Mouse (Mus musculus) forebrain, embryonic 14.5 days (tissue): ENCODE data around the gene Calu. TPM values are rescaled to one million over a fixed set of nuclear protein-coding genes. Genes with fewer than 3 reads are reported as not detected.
"Not testable (repeated sequence)": the region's sequence is repeated elsewhere in the genome, so short reads cannot be mapped to it uniquely, and the experiment has no call there.

ENCODE experiments used
- ATAC-seq: fragments of 200-750 bp; cut with Nextera tagmentation; 2 replicates; pipeline ENCODE4 v1.8.0; 2017; ENCODE audit warnings: mild to moderate bottlenecking, moderate library complexity
- DNase-seq: peaks from one replicate; pipeline ENCODE4 v3.0.0-alpha.2; 2015; ENCODE audit warnings: low spot score
- H3K27ac ChIP-seq: fragments of 300-500 bp; sonication (generic); 2 replicates; pipeline ENCODE4 v1.5.1; 2014; ENCODE audit warnings: low read depth, mild to moderate bottlenecking, control low read depth, low read length, moderate library complexity
- H3K27me3 ChIP-seq: fragments of 300-500 bp; sonication (generic); replicated peaks from 2 replicates; pipeline ENCODE4 v1.6.1; 2014; ENCODE audit warnings: low read length, control low read depth, mixed read lengths; ENCODE audit not compliant: control insufficient read depth, insufficient read depth
- H3K36me3 ChIP-seq: fragments of 300-500 bp; sonication (generic); 2 replicates; pipeline ENCODE4 v1.6.1; 2014; ENCODE audit warnings: low read length, control low read depth; ENCODE audit not compliant: control insufficient read depth, insufficient read depth
- H3K4me1 ChIP-seq: fragments of 300-500 bp; sonication (generic); 2 replicates; pipeline ENCODE4 v1.6.1; 2014; ENCODE audit warnings: antibody characterized with exemption, low read length, control low read depth; ENCODE audit not compliant: control insufficient read depth, insufficient read depth
- H3K4me2 ChIP-seq: fragments of 300-500 bp; sonication (generic); 2 replicates; pipeline ENCODE4 v1.6.1; 2014; ENCODE audit warnings: mild to moderate bottlenecking, control low read depth, low read length
- H3K4me3 ChIP-seq: fragments of 300-500 bp; sonication (generic); 2 replicates; pipeline ENCODE4 v1.5.1; 2014; ENCODE audit warnings: low read depth, low read length, control low read depth
- H3K9ac ChIP-seq: fragments of 300-500 bp; sonication (generic); 2 replicates; pipeline ENCODE4 v1.6.1; 2014; ENCODE audit warnings: mild to moderate bottlenecking, low read length, control low read depth, moderate library complexity
- H3K9me3 ChIP-seq: fragments of 300-500 bp; sonication (generic); replicated peaks from 2 replicates; pipeline ENCODE4 v1.6.1; 2016; ENCODE audit warnings: low read length, control low read depth, mixed read lengths; ENCODE audit not compliant: control insufficient read depth
- WGBS: fragments of 180-500 bp; shearing (Covaris S2); extraction: QIAGEN DNeasy Blood & Tissue Kit; methylation state at CpG from one replicate; pipeline ENCODE4 v1.1.7; 2014; 5-methylcytosine and 5-hydroxymethylcytosine counted together
- polyA plus RNA-seq: library from polyadenylated mRNA; unstranded; fragments of >200 nt; fragmentation: Nextera tagmentation; extraction: Ambion mirVana; gene quantifications from 2 replicates; pipeline ENCODE4 v1.2.1, GENCODE M21; 2014

Gene Calu
- polyA plus RNA-seq, 1 experiment from 2014 or later = 196 TPM

- no peak for ATAC-seq
- WGBS = 62% methylated on average over 3 of the region's 5 CpGs
- H3K9ac ChIP-seq = no peak within 1 kb of the TSS
- H3K4me2 ChIP-seq = no peak within 1 kb of the TSS
- H3K27ac ChIP-seq = no peak within 1 kb of the TSS
- H3K27me3 ChIP-seq = no peaks in the 10 kb centered on the region
- no peaks in the 10 kb centered on the region for H3K36me3 ChIP-seq
- peak; percentile 3 for DNase-seq
- H3K9me3 ChIP-seq = no peaks in the 10 kb centered on the region
- H3K4me1 ChIP-seq = no peaks in the 10 kb centered on the region
- H3K4me3 ChIP-seq = no peak within 1 kb of the TSS
Observed at GRCm38 (mm10) chr6:29318879-29319278, 29.0 kb upstream of the Calu start, which contains the start of gene Fam71f1. Gene Fam71f1, plus strand, starts transcription at chr6:29319140.

GRCm38 (mm10) chr6:29321586-29321985, 26.3 kb upstream of the Calu start:
- Histone ChIP-seq H3K36me3 (no peaks in the 10 kb centered on the region), H3K4me2 (no peak overlapping the region), H3K27ac (no peak overlapping the region), H3K9ac (no peak overlapping the region), H3K4me1 (no peaks in the 10 kb centered on the region), H3K9me3 (no peaks in the 10 kb centered on the region), H3K4me3 (no peak overlapping the region), H3K27me3 (no peaks in the 10 kb centered on the region)
- DNase-seq (no peak), ATAC-seq (no peak)
- WGBS = 80% methylated on average over 6 of the region's 6 CpGs

GRCm38 (mm10) chr6:29322147-29322546, 25.7 kb upstream of the Calu start:
- ATAC-seq (no peak), DNase-seq (no peak)
- no peak overlapping the region for H3K4me2 ChIP-seq
- 91% methylated on average over 7 of the region's 7 CpGs for WGBS
- no peaks in the 10 kb centered on the region for H3K4me1 ChIP-seq
- H3K36me3 ChIP-seq = no peaks in the 10 kb centered on the region
- H3K27ac ChIP-seq = no peak overlapping the region
- no peaks in the 10 kb centered on the region for H3K27me3 ChIP-seq
- no peak overlapping the region for H3K9ac ChIP-seq
- H3K9me3 ChIP-seq = no peaks in the 10 kb centered on the region
- H3K4me3 ChIP-seq = no peak overlapping the region

GRCm38 (mm10) chr6:29322735-29323134, 25.1 kb upstream of the Calu start:
- no peaks in the 10 kb centered on the region for H3K27me3 ChIP-seq
- DNase-seq (no peak), ATAC-seq (no peak)
- no peak overlapping the region for H3K4me2 ChIP-seq
- no peak overlapping the region for H3K4me3 ChIP-seq
- H3K27ac ChIP-seq = no peak overlapping the region
- no peaks in the 10 kb centered on the region for H3K36me3 ChIP-seq
- WGBS = 88% methylated on average over 4 of the region's 4 CpGs
- no peaks in the 10 kb centered on the region for H3K4me1 ChIP-seq
- H3K9ac ChIP-seq = no peak overlapping the region
- no peaks in the 10 kb centered on the region for H3K9me3 ChIP-seq

GRCm38 (mm10) chr6:29326961-29327360, 20.9 kb upstream of the Calu start:
- 90% methylated on average over 9 of the region's 9 CpGs for WGBS
- no peak for DNase-seq
- no peaks in the 10 kb centered on the region for H3K36me3 ChIP-seq

GRCm38 (mm10) chr6:29329514-29329913, 18.4 kb upstream of the Calu start:
- Histone ChIP-seq H3K36me3 (no peaks in the 10 kb centered on the region), H3K9me3 (no peaks in the 10 kb centered on the region), H3K9ac (no peak overlapping the region), H3K27ac (no peak overlapping the region), H3K4me2 (no peak overlapping the region), H3K4me1 (no peaks in the 10 kb centered on the region), H3K4me3 (no peak overlapping the region), H3K27me3 (no peaks in the 10 kb centered on the region)
- no peak for DNase-seq
- no peak for ATAC-seq
- WGBS = 71% methylated on average over 4 of the region's 4 CpGs

More at GRCm38 (mm10) chr6:29326961-29327360, 20.9 kb upstream of the Calu start:
- no peaks in the 10 kb centered on the region for H3K9me3 ChIP-seq
- no peaks in the 10 kb centered on the region for H3K4me1 ChIP-seq
- no peak overlapping the region for H3K4me3 ChIP-seq
- ATAC-seq = no peak
- H3K9ac ChIP-seq = no peak overlapping the region
- H3K27ac ChIP-seq = no peak overlapping the region
- no peaks in the 10 kb centered on the region for H3K27me3 ChIP-seq
- H3K4me2 ChIP-seq = no peak overlapping the region

GRCm38 (mm10) chr6:29346512-29346911, 1.4 kb upstream of the Calu start:
- H3K36me3 ChIP-seq, H3K4me2 ChIP-seq, H3K9ac ChIP-seq, H3K27ac ChIP-seq, H3K4me1 ChIP-seq, H3K27me3 ChIP-seq, DNase-seq, ATAC-seq, H3K4me3 ChIP-seq, H3K9me3 ChIP-seq: not testable (repeated sequence)
- 98% methylated on average over 2 of the region's 2 CpGs for WGBS

GRCm38 (mm10) chr6:29347189-29347588, 680 bp upstream of the Calu start:
- Histone ChIP-seq H3K27me3 (no peaks in the 10 kb centered on the region), H3K9ac (peak overlapping the region; percentile 80), H3K4me1 (peaks cover 9% of the 10 kb centered on the region), H3K4me2 (peak overlapping the region; percentile 84), H3K9me3 (no peaks in the 10 kb centered on the region), H3K4me3 (peak overlapping the region; percentile 82), H3K27ac (peak overlapping the region; percentile 85), H3K36me3 (no peaks in the 10 kb centered on the region)
- 37% methylated on average over 7 of the region's 7 CpGs for WGBS
- DNase-seq = peak; percentile 2
- no peak for ATAC-seq

- DNase-seq = no peak
- no peak; the same call in 1 of the 2 replicates for ATAC-seq
- Histone ChIP-seq H3K27me3 (no peaks in the 10 kb centered on the region), H3K4me3 (peak overlapping the region; percentile 82), H3K9ac (peak overlapping the region; percentile 87), H3K36me3 (no peaks in the 10 kb centered on the region), H3K4me1 (peaks cover 9% of the 10 kb centered on the region), H3K9me3 (no peaks in the 10 kb centered on the region), H3K4me2 (peak overlapping the region; percentile 64), H3K27ac (peak overlapping the region; percentile 71)
- WGBS = under 1% methylated on average over 15 of the region's 15 CpGs
Observed at GRCm38 (mm10) chr6:29348371-29348724, 479 bp downstream of the Calu start.
